8 mouse cellular contexts compared by ENCODE assay signal in genomic region chr12:72945301-72946063, GRCm38 (mm10). TPM values are rescaled to one million over a fixed set of nuclear protein-coding genes. Genes with fewer than 3 reads are reported as not detected.
DNase-seq lines count a peak whose midpoint lies in the region; ATAC-seq and TF ChIP-seq lines count a peak whose summit lies in the region.

No protein-coding gene starts in this region.

- H3K9me3 ChIP-seq in ES-Bruce4 (replicated peaks; ENCODE audit: control insufficient read depth, insufficient read depth, low read length, poor library complexity, severe bottlenecking): no peaks in the 10 kb centered on the region
- no peaks in the 10 kb centered on the region for H3K9me3 ChIP-seq in forebrain, embryonic 14.5 days (replicated peaks; ENCODE audit: control insufficient read depth, low read length)
- H3K9me3 ChIP-seq in liver, embryonic 15.5 days (replicated peaks): no peaks in the 10 kb centered on the region

- H3K4me1 ChIP-seq in ES-Bruce4 (ENCODE audit: control insufficient read depth, insufficient read depth, low read length): no peaks in the 10 kb centered on the region
- H3K4me1 ChIP-seq in forebrain, embryonic 14.5 days (ENCODE audit: control insufficient read depth, insufficient read depth, low read length): no peaks in the 10 kb centered on the region
- H3K4me1 ChIP-seq in liver, embryonic 15.5 days (replicated peaks): no peaks in the 10 kb centered on the region

- peak overlapping the region; percentile 51 for H3K4me2 ChIP-seq in forebrain, embryonic 14.5 days (ENCODE audit: low read length)
- peak overlapping the region; percentile 50 for H3K4me2 ChIP-seq in liver, embryonic 15.5 days

- peak; percentile 77 for ATAC-seq in forebrain, embryonic 14.5 days
- ATAC-seq in liver, embryonic 15.5 days (ENCODE audit: insufficient read depth): no peak
- ATAC-seq in cerebellum, adult (ENCODE audit: insufficient number of reproducible peaks, low FRiP score, low TSS enrichment): no peak; the same call in 1 of the 2 replicates

- H3K27me3 ChIP-seq in ES-Bruce4 (ENCODE audit: control insufficient read depth, insufficient read depth, low read length, poor library complexity, severe bottlenecking): peaks cover 33% of the 10 kb centered on the region
- H3K27me3 ChIP-seq in forebrain, embryonic 14.5 days (replicated peaks; ENCODE audit: control insufficient read depth, insufficient read depth, low read length): peaks cover 91% of the 10 kb centered on the region
- peaks cover 96% of the 10 kb centered on the region for H3K27me3 ChIP-seq in liver, embryonic 15.5 days

- no peak for TF ChIP-seq EP300 in ES-Bruce4 (IDR thresholded peaks at IDR 0.05; ENCODE audit: insufficient read depth, low read depth, low read length)

- TF ChIP-seq CTCF in ES-Bruce4 (IDR thresholded peaks at IDR 0.05; ENCODE audit: low read depth, low read length): no peak

- no peaks in the 10 kb centered on the region for H3K36me3 ChIP-seq in ES-Bruce4 (ENCODE audit: control insufficient read depth, insufficient read depth, low read length, poor library complexity, severe bottlenecking)
- H3K36me3 ChIP-seq in forebrain, embryonic 14.5 days (ENCODE audit: control insufficient read depth, insufficient read depth, low read length): no peaks in the 10 kb centered on the region
- H3K36me3 ChIP-seq in liver, embryonic 15.5 days (replicated peaks): no peaks in the 10 kb centered on the region

- H3K9ac ChIP-seq in ES-Bruce4 (ENCODE audit: low read depth, poor library complexity, severe bottlenecking): peak overlapping the region; percentile 50
- H3K9ac ChIP-seq in forebrain, embryonic 14.5 days (ENCODE audit: low read length): peak overlapping the region; percentile 40; the same call in 1 of the 2 replicates
- no peak overlapping the region for H3K9ac ChIP-seq in liver, embryonic 15.5 days

- H3K27ac ChIP-seq in ES-Bruce4 (ENCODE audit: insufficient read depth, low read length): no peak overlapping the region
- H3K27ac ChIP-seq in forebrain, embryonic 14.5 days (ENCODE audit: low read depth, low read length): no peak overlapping the region
- no peak overlapping the region for H3K27ac ChIP-seq in liver, embryonic 15.5 days (replicated peaks)

- peak overlapping the region; percentile 68 for H3K4me3 ChIP-seq in ES-Bruce4 (ENCODE audit: low read depth, low read length)
- H3K4me3 ChIP-seq in forebrain, embryonic 14.5 days (ENCODE audit: low read depth, low read length): peak overlapping the region; percentile 28
- H3K4me3 ChIP-seq in liver, embryonic 15.5 days (replicated peaks): peak overlapping the region; percentile 25

- TF ChIP-seq POLR2A in ES-Bruce4 (IDR thresholded peaks at IDR 0.05; ENCODE audit: insufficient read depth, low read length): no peak

- DNase-seq in heart, adult 11 months: peak; percentile 73
- DNase-seq in heart, postnatal 14 days: no peak
- peak; percentile 40 for DNase-seq in forebrain, embryonic 14.5 days (ENCODE audit: low spot score)
- DNase-seq in left cerebral cortex, adult 11 months (ENCODE audit: low spot score): no peak
- DNase-seq in gastrocnemius, postnatal 25 days: no peak

- intact Hi-C loops in heart, postnatal 14 days (cut with DNase I): no loop called here

- WGBS in forebrain, embryonic 14.5 days: under 1% methylated on average over 70 of the region's 89 CpGs
- WGBS in liver, embryonic 15.5 days (ENCODE audit: insufficient replicate concordance): under 1% methylated on average over 88 of the region's 89 CpGs

RNA-seq across cellular contexts. Expression of gene 4930447C04Rik, which starts 4.9 kb away (rescaled TPM):
- under 1 TPM; 0.41 to 0.46 TPM for total RNA-seq in heart, postnatal 14 days (2021)
- polyA plus RNA-seq in ES-Bruce4 (2011; ENCODE audit: insufficient read depth, insufficient read length, low read depth, missing spikeins): 79.1 and 91.6 TPM in 2 replicates
- 1.3 and 1.5 TPM in 2 replicates for polyA plus RNA-seq in forebrain, embryonic 14.5 days (2014; fragmentation: Nextera tagmentation; extraction: Ambion mirVana)
- 0.24 and 0.35 TPM in 2 replicates for polyA plus RNA-seq in liver, embryonic 15.5 days (2015; fragmentation: Nextera tagmentation; extraction: Ambion mirVana)
- total RNA-seq in gastrocnemius, postnatal 25 days (2021): under 1 TPM; 0.38 to 0.54 TPM

RNA-seq across cellular contexts. Expression of gene Six6, which starts 5.8 kb away (rescaled TPM):
- total RNA-seq in heart, postnatal 14 days (2021): not detected
- not detected in 2 replicates for polyA plus RNA-seq in ES-Bruce4 (2011; ENCODE audit: insufficient read depth, insufficient read length, low read depth, missing spikeins)
- 1.5 and 1.9 TPM in 2 replicates for polyA plus RNA-seq in forebrain, embryonic 14.5 days (2014; fragmentation: Nextera tagmentation; extraction: Ambion mirVana)
- polyA plus RNA-seq in liver, embryonic 15.5 days (2015; fragmentation: Nextera tagmentation; extraction: Ambion mirVana): not detected in 2 replicates
- not detected for total RNA-seq in gastrocnemius, postnatal 25 days (2021)

Comparison
In these comparisons a context has a peak if more than half of its experiments do, and no peak if none do; other contexts are left out.
1. DNase-seq: peak in heart, adult 11 months (single experiment) and forebrain, embryonic 14.5 days (single experiment); none in heart, postnatal 14 days (0 of 2), left cerebral cortex, adult 11 months (single experiment) and gastrocnemius, postnatal 25 days (single experiment).
2. RNA of gene 4930447C04Rik, which starts 4.9 kb away (polyA plus RNA-seq): 79.1 to 91.6 TPM in ES-Bruce4; 1.3 to 1.5 TPM in forebrain, embryonic 14.5 days and 0.24 to 0.35 TPM in liver, embryonic 15.5 days; every median in the first group is over 10 times any median in the second.
3. Peak in every context shown above with its lines, with median percentiles within 50 percentile points of each other: H3K4me3 ChIP-seq.